Mouse (Mus musculus) G1E (cell line): Measurements from ENCODE around the gene Rpap3. TPM values are rescaled to one million over a fixed set of nuclear protein-coding genes. Genes with fewer than 3 reads are reported as not detected.

Experiments
- ATAC-seq: 2 replicates; pipeline ENCODE4 v1.8.0; 2016; ENCODE audit warnings: mild to moderate bottlenecking; ENCODE audit not compliant: insufficient number of reproducible peaks, poor library complexity, low FRiP score, severe bottlenecking; ENCODE audit errors: extremely low read depth
- DNase-seq: peaks from one replicate; pipeline ENCODE4 v3.0.0; 2012; ENCODE audit warnings: low spot score
- H3K27me3 ChIP-seq: 2 replicates; pipeline ENCODE4 v1.6.1; 2012; ENCODE audit warnings: mild to moderate bottlenecking, low read length, inconsistent platforms; ENCODE audit not compliant: insufficient read depth
- H3K36me3 ChIP-seq: replicated peaks from 2 replicates; pipeline ENCODE3; 2012; ENCODE audit warnings: mild to moderate bottlenecking, inconsistent platforms
- H3K4me1 ChIP-seq: 2 replicates; pipeline ENCODE4 v1.6.1; 2012; ENCODE audit warnings: low read depth, low read length, inconsistent platforms, mixed read lengths; ENCODE audit not compliant: insufficient read depth
- H3K4me3 ChIP-seq: 2 replicates; pipeline ENCODE4 v1.5.1; 2012; ENCODE audit warnings: low read depth, mild to moderate bottlenecking, inconsistent platforms, low read length, moderate library complexity, mixed read lengths
- H3K9me3 ChIP-seq: replicated peaks from 2 replicates; pipeline ENCODE4 v1.6.1; 2012; ENCODE audit warnings: inconsistent platforms
- CTCF ChIP-seq: IDR thresholded peaks from 2 replicates; pipeline ENCODE4 v1.5.1; 2012; ENCODE audit warnings: low read depth, low read length, inconsistent platforms, mixed read lengths
- GATA1 ChIP-seq: IDR thresholded peaks from 2 replicates; pipeline ENCODE4 v1.6.1; 2012; ENCODE audit warnings: borderline replicate concordance, low read length, inconsistent platforms, mixed read lengths
- GATA2 ChIP-seq: IDR thresholded peaks from 2 replicates; pipeline ENCODE4 v1.6.1; 2012; ENCODE audit warnings: low read depth, low read length, inconsistent platforms, borderline replicate concordance
- POLR2AphosphoS5 ChIP-seq: IDR thresholded peaks from 2 replicates; pipeline ENCODE4 v1.6.1; 2012; ENCODE audit warnings: low read depth, low read length, inconsistent platforms; ENCODE audit not compliant: insufficient replicate concordance
- TAL1 ChIP-seq: conservative IDR thresholded peaks from 2 replicates; pipeline ENCODE4 v1.6.1; 2012; ENCODE audit warnings: low read depth, low read length, inconsistent platforms, mixed read lengths
- polyA plus RNA-seq: library from polyadenylated mRNA; stranded (reverse); fragments of >175 nt; gene quantifications from 2 replicates; pipeline ENCODE4 v1.2.3, GENCODE M21; 2012
- total RNA-seq, 2 experiments: library from RNA; stranded (forward) in 1 of 2; stranded (reverse) in 1 of 2; fragments of 200-1000 nt in 1 of 2; fragments of >200 nt in 1 of 2; fragmentation: Nextera tagmentation in 1 of 2; gene quantifications; 2 replicates each; pipeline ENCODE4 v1.2.3; 2014 to 2017

Rpap3 gene
- total and polyA plus RNA-seq, 3 experiments: 19.8 to 37.8 (median 21.6) TPM

DNA sequence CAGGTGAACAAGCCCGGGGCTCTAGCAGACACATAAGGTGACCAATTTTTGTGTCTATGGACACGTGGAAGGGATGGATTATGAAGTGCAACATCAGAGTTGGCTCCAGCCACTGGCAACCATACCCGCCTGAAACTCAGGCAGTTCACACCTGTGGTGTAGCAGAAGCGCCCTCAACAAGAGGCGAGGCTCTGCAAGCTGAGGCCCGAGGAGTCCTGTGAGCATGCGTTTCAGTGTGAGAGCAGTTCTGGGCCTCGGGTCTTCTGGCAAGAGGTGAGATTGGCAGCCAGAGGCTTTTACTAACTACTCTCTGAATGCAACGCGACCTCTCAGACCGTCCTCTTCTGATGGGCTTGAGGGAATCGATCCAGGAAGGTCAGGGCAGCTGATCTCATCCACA is 36.0 kb upstream of the Rpap3 start:
- ATAC-seq: no peak
- DNase-seq: no peak
- peaks cover 24% of the 10 kb centered on the region for H3K4me1 ChIP-seq
- H3K36me3 ChIP-seq: peaks cover 25% of the 10 kb centered on the region
- no peak overlapping the region for H3K4me3 ChIP-seq
- peaks cover 22% of the 10 kb centered on the region; the same call in 1 of the 2 replicates for H3K27me3 ChIP-seq
- TF ChIP-seq CTCF (no peak), GATA2 (no peak), POLR2AphosphoS5 (no peak), TAL1 (no peak), GATA1 (no peak)
- no peaks in the 10 kb centered on the region for H3K9me3 ChIP-seq

DNA sequence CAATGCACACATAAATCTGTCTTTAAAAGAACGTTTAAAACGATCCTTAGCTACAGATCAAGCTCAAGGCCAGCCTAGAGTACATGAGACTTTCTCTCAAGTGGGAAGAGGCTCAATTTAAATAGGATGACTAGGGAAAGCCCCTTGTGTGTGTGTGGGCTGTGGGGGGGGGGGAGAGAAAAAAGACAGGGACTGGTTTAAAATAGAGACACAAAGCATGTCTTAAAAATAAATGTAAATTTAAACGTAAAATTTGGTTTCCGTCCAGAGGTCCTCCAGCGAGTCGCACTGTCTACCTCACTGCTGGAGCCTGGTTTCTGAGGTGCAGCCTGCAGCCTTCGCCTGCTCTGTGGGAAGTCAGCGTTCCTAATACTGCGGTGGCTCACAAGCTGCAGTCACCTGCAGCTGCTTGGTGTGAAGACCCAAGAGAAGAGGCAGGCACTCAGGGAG is 34.7 kb upstream of the Rpap3 start:
- peaks cover 15% of the 10 kb centered on the region for H3K36me3 ChIP-seq
- no peak overlapping the region for H3K4me3 ChIP-seq
- ATAC-seq: no peak
- TF ChIP-seq GATA2: no peak
- no peak for TF ChIP-seq TAL1
- no peak for TF ChIP-seq POLR2AphosphoS5
- no peak for TF ChIP-seq GATA1
- no peak for TF ChIP-seq CTCF
- H3K27me3 ChIP-seq: peaks cover 20% of the 10 kb centered on the region; the same call in 1 of the 2 replicates
- peaks cover 20% of the 10 kb centered on the region for H3K4me1 ChIP-seq
- no peaks in the 10 kb centered on the region for H3K9me3 ChIP-seq
- no peak for DNase-seq

DNA sequence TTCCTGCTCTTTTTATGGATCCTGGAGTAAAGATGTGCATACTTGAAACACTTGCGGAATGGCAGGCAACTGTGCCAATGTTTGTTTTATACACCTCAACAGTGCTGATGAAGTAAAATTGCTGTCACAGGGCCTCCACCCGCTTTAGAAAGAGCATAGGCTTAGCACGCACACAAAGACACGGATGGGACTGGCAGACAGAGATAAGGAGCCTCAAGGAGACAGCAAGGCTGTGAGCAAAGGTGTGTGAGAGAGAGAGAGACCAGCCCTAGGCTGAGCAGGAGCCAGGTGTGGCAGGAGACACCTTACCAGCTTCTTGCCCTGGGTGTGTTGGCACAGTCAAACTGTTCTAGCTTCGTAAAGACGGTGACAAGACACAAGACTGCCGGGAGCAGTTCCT is 33.3 kb upstream of the Rpap3 start:
- DNase-seq: no peak
- TF ChIP-seq GATA2: no peak
- TF ChIP-seq TAL1: no peak
- TF ChIP-seq GATA1: no peak
- no peak for TF ChIP-seq POLR2AphosphoS5
- no peak for TF ChIP-seq CTCF
- H3K36me3 ChIP-seq: peaks cover 9% of the 10 kb centered on the region
- peaks cover 16% of the 10 kb centered on the region; the same call in 1 of the 2 replicates for H3K27me3 ChIP-seq
- peaks cover 8% of the 10 kb centered on the region for H3K4me1 ChIP-seq
- H3K4me3 ChIP-seq: no peak overlapping the region
- ATAC-seq: no peak
- H3K9me3 ChIP-seq: no peaks in the 10 kb centered on the region

DNA sequence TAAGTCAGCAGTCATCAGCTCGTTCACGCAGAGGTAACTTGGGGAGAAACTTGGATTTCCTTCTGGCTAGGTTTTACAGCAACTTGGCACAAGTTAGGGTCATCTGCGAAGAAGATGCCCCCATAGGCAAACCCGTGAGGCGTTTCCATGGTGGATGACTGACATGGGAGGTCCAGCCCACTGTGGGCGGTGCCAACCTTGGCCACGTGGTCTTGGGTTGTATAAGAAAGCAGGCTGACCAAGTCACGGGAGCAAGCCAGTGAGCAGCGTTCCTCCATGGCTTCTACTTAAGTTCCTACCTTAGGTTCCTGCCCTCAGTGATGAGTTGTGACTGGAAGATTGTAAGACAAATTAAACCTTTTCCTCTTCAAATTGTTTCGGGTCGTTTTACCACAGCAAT is 26.4 kb upstream of the Rpap3 start:
- Histone ChIP-seq H3K4me3 (no peak overlapping the region), H3K9me3 (0 out of 2 replicates have a peak, but pooled peaks cover 2% of the 10 kb centered on the region), H3K27me3 (peaks cover 30% of the 10 kb centered on the region), H3K36me3 (no peaks in the 10 kb centered on the region), H3K4me1 (no peaks in the 10 kb centered on the region)
- ATAC-seq: no peak
- DNase-seq: no peak
- TF ChIP-seq CTCF (no peak), TAL1 (no peak), POLR2AphosphoS5 (no peak), GATA2 (no peak), GATA1 (no peak)

DNA sequence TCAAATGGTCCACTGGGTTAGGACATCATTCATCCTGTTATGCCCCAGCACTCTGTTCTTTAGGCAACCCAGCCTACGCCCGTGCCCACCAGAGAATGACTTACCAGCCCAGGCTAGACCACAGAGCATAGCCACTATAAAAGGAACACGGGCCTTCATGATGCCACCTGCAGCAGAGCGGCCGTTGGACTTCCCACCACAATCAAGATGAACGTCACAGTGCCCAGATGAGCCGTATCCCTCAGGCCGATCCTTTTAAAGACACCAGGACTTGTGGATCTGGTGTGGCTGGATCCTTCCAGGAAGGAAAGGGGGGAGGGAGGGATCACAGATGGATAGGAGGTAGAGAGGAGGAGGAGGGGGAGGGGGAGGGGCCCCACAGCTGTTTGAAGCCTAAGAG is 25.5 kb upstream of the Rpap3 start, which contains the start of gene Endou:
Endou (minus strand) TSS at position 229 of the 400 bp plus-strand sequence.
- no peak for DNase-seq
- Histone ChIP-seq H3K4me1 (no peaks in the 10 kb centered on the region), H3K36me3 (no peaks in the 10 kb centered on the region), H3K9me3 (0 out of 2 replicates have a peak, but pooled peaks cover 2% of the 10 kb centered on the region), H3K4me3 (no peak within 1 kb of the TSS), H3K27me3 (peaks cover 38% of the 10 kb centered on the region)
- no peak for ATAC-seq
- TF ChIP-seq TAL1 (no peak), POLR2AphosphoS5 (no peak), CTCF (no peak), GATA1 (no peak), GATA2 (no peak)

DNA sequence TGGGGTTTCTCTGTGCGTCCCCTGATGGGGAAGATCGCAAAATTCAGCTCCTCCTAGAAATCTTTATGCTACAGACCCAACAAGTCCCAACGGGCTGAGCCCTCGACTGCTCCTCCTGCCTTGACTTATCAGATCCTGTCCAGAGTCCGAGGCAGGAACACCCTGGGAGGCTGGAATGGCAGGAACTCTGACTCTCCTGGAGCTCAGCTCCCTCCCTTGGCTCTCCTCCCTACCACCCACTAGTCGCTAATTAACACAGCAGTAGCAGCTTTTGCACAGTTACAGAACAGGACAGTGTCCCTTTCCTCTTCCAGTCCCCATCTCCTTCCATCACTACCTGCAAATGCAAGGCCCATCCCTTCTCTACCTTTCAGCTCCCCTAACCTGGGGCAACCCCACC is 24.7 kb upstream of the Rpap3 start:
- peaks cover 38% of the 10 kb centered on the region for H3K27me3 ChIP-seq
- no peaks in the 10 kb centered on the region for H3K36me3 ChIP-seq
- ATAC-seq (no peak), DNase-seq (no peak)
- no peak overlapping the region for H3K4me3 ChIP-seq
- TF ChIP-seq GATA1 (no peak), TAL1 (no peak), POLR2AphosphoS5 (no peak), CTCF (no peak), GATA2 (no peak)
- H3K4me1 ChIP-seq: no peaks in the 10 kb centered on the region
- H3K9me3 ChIP-seq: 0 out of 2 replicates have a peak, but pooled peaks cover 2% of the 10 kb centered on the region
